Mouse (Mus musculus): ENCODE measurements at regions not wholly inside any gene's neighbourhood (a gene's known extent, or its start where the extent isn't known, plus 50 kb on each side); places are given as distances from the start of the nearest gene placed in this dataset.

- H3K4me1 ChIP-seq (ENCODE audit: control insufficient read depth, insufficient read depth, insufficient read length), result no peaks in the 10 kb centered on the region
- H3K4me3 ChIP-seq (ENCODE audit: extremely low read depth, insufficient read depth, insufficient read length), result no peak overlapping the region
- H3K36me3 ChIP-seq (ENCODE audit: control insufficient read depth, insufficient read depth, low read length), result no peaks in the 10 kb centered on the region
- TF ChIP-seq CTCF (IDR thresholded peaks at IDR 0.05; ENCODE audit: extremely low read depth, insufficient read depth, insufficient read length, insufficient replicate concordance) (no peak), POLR2A (IDR thresholded peaks at IDR 0.05; ENCODE audit: low read depth, low read length) (no peak)
- H3K27me3 ChIP-seq (ENCODE audit: control insufficient read depth, insufficient read depth, low read length), result no peaks in the 10 kb centered on the region
- no peak overlapping the region for H3K27ac ChIP-seq (ENCODE audit: insufficient read depth, low read length)
- no peak for DNase-seq (ENCODE audit: low read depth in 1 of 2, low spot score in 2 of 2)
- 92% methylated on average over 1 of the region's 1 CpGs for WGBS
These were observed 381.6 kb upstream of the Atp11b start for GRCm38 (mm10) chr3:35372276-35372675.

DNA sequence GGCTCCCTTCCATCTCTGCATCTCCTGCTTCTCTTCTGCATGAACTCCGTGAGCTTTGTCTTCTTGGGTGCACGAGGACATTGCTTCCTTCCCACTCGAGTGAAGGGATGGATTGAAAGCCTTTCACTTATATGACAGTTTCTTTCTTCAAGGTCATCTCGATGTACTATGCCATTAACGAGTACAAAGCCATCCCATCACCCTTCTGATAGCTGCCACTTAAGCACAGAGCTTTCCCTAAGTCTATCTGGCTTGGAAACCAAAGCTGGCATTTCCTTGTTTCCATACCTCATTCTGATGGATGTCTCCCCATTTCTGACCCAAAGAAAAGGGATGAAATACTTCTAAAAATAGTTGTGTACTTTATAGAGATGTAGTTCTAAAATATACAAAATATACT, 366.5 kb upstream of the Atp11b start:
- DNase-seq (ENCODE audit: low read depth in 1 of 2, low spot score in 2 of 2), result no peak
- Histone ChIP-seq H3K27me3 (ENCODE audit: control insufficient read depth, insufficient read depth, low read length) (no peaks in the 10 kb centered on the region), H3K4me3 (ENCODE audit: extremely low read depth, insufficient read depth, insufficient read length) (no peak overlapping the region), H3K36me3 (ENCODE audit: control insufficient read depth, insufficient read depth, low read length) (no peaks in the 10 kb centered on the region), H3K4me1 (ENCODE audit: control insufficient read depth, insufficient read depth, insufficient read length) (no peaks in the 10 kb centered on the region), H3K27ac (ENCODE audit: insufficient read depth, low read length) (no peak overlapping the region)
- TF ChIP-seq CTCF (IDR thresholded peaks at IDR 0.05; ENCODE audit: extremely low read depth, insufficient read depth, insufficient read length, insufficient replicate concordance) (no peak), POLR2A (IDR thresholded peaks at IDR 0.05; ENCODE audit: low read depth, low read length) (no peak)
- WGBS, result 76% methylated on average over 5 of the region's 5 CpGs

DNA sequence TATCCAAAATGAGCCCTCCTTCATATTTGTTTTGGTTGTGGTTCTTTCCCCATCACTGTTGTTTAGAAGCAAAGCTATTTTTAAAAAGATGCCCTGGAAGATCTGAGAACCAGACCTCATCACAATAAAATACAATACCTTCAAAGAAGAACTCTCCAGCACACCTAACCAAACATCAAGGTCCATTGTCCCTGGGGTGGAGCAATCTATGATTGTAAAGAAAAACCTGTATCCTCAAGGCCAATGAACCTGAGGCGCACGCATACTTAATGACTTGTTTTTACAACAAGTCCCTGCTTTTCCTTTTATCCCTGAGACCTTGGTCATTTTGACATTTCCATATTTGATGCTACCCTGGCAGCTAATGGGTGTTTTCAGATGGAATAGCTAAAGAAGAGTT, 361.2 kb upstream of the Atp11b start:
- Histone ChIP-seq H3K4me3 (ENCODE audit: extremely low read depth, insufficient read depth, insufficient read length) (no peak overlapping the region), H3K4me1 (ENCODE audit: control insufficient read depth, insufficient read depth, insufficient read length) (no peaks in the 10 kb centered on the region), H3K27ac (ENCODE audit: insufficient read depth, low read length) (no peak overlapping the region), H3K36me3 (ENCODE audit: control insufficient read depth, insufficient read depth, low read length) (no peaks in the 10 kb centered on the region), H3K27me3 (ENCODE audit: control insufficient read depth, insufficient read depth, low read length) (no peaks in the 10 kb centered on the region)
- no peak for DNase-seq (ENCODE audit: low read depth in 1 of 2, low spot score in 2 of 2)
- WGBS, result 96% methylated on average over 2 of the region's 2 CpGs
- TF ChIP-seq POLR2A (IDR thresholded peaks at IDR 0.05; ENCODE audit: low read depth, low read length), result no peak
- TF ChIP-seq CTCF (IDR thresholded peaks at IDR 0.05; ENCODE audit: extremely low read depth, insufficient read depth, insufficient read length, insufficient replicate concordance), result no peak

GRCm38 (mm10) chr3:35400213-35400612, 353.7 kb upstream of the Atp11b start:
- 62% methylated on average over 6 of the region's 6 CpGs for WGBS
- no peak for TF ChIP-seq POLR2A (IDR thresholded peaks at IDR 0.05; ENCODE audit: low read depth, low read length)
- no peak for TF ChIP-seq CTCF (IDR thresholded peaks at IDR 0.05; ENCODE audit: extremely low read depth, insufficient read depth, insufficient read length, insufficient replicate concordance)
- Histone ChIP-seq H3K4me1 (ENCODE audit: control insufficient read depth, insufficient read depth, insufficient read length) (no peaks in the 10 kb centered on the region), H3K36me3 (ENCODE audit: control insufficient read depth, insufficient read depth, low read length) (no peaks in the 10 kb centered on the region), H3K27ac (ENCODE audit: insufficient read depth, low read length) (no peak overlapping the region), H3K27me3 (ENCODE audit: control insufficient read depth, insufficient read depth, low read length) (no peaks in the 10 kb centered on the region), H3K4me3 (ENCODE audit: extremely low read depth, insufficient read depth, insufficient read length) (no peak overlapping the region)
- no peak for DNase-seq (ENCODE audit: low read depth in 1 of 2, low spot score in 2 of 2)

DNA sequence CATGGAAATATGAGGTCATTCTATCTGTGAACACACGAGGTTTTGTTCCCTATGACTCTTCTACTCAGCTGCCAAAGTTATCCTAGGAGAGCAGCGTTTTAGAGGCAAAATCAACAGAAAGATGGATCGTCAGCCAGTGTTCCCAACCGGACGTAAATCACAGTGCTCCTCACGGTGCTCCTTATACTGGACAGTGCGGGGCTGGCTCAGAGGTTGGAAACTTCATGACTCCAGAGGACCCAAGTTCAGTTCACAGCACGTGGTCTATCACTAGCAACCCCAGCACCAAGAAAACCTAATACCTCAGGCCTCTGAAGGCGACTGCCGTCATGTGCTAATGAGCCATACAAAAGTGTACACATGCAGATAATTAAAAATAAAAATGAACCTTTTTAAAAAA, 351.2 kb upstream of the Atp11b start:
- no peaks in the 10 kb centered on the region for H3K36me3 ChIP-seq (ENCODE audit: control insufficient read depth, insufficient read depth, low read length)
- 86% methylated on average over 10 of the region's 10 CpGs for WGBS
- DNase-seq (ENCODE audit: low read depth in 1 of 2, low spot score in 2 of 2), result no peak

GRCm38 (mm10) chr3:35403952-35404351, 350.0 kb upstream of the Atp11b start:
- no peaks in the 10 kb centered on the region for H3K36me3 ChIP-seq (ENCODE audit: control insufficient read depth, insufficient read depth, low read length)
- H3K4me1 ChIP-seq (ENCODE audit: control insufficient read depth, insufficient read depth, insufficient read length), result no peaks in the 10 kb centered on the region
- H3K27me3 ChIP-seq (ENCODE audit: control insufficient read depth, insufficient read depth, low read length), result no peaks in the 10 kb centered on the region
- DNase-seq (ENCODE audit: low read depth in 1 of 2, low spot score in 2 of 2), result no peak
- 90% methylated on average over 5 of the region's 5 CpGs for WGBS
- H3K4me3 ChIP-seq (ENCODE audit: extremely low read depth, insufficient read depth, insufficient read length), result no peak overlapping the region
- no peak overlapping the region for H3K27ac ChIP-seq (ENCODE audit: insufficient read depth, low read length)
- TF ChIP-seq CTCF (IDR thresholded peaks at IDR 0.05; ENCODE audit: extremely low read depth, insufficient read depth, insufficient read length, insufficient replicate concordance), result no peak
- no peak for TF ChIP-seq POLR2A (IDR thresholded peaks at IDR 0.05; ENCODE audit: low read depth, low read length)

More for the DNA sequence above, 351.2 kb upstream of the Atp11b start:
- Histone ChIP-seq H3K4me1 (ENCODE audit: control insufficient read depth, insufficient read depth, insufficient read length) (no peaks in the 10 kb centered on the region), H3K27me3 (ENCODE audit: control insufficient read depth, insufficient read depth, low read length) (no peaks in the 10 kb centered on the region), H3K27ac (ENCODE audit: insufficient read depth, low read length) (no peak overlapping the region), H3K4me3 (ENCODE audit: extremely low read depth, insufficient read depth, insufficient read length) (no peak overlapping the region)
- TF ChIP-seq CTCF (IDR thresholded peaks at IDR 0.05; ENCODE audit: extremely low read depth, insufficient read depth, insufficient read length, insufficient replicate concordance) (no peak), POLR2A (IDR thresholded peaks at IDR 0.05; ENCODE audit: low read depth, low read length) (no peak)

GRCm38 (mm10) chr3:35404492-35405390, 349.2 kb upstream of the Atp11b start:
- Histone ChIP-seq H3K27me3 (ENCODE audit: control insufficient read depth, insufficient read depth, low read length) (no peaks in the 10 kb centered on the region), H3K4me1 (ENCODE audit: control insufficient read depth, insufficient read depth, insufficient read length) (no peaks in the 10 kb centered on the region), H3K27ac (ENCODE audit: insufficient read depth, low read length) (no peak overlapping the region), H3K4me3 (ENCODE audit: extremely low read depth, insufficient read depth, insufficient read length) (no peak overlapping the region), H3K36me3 (ENCODE audit: control insufficient read depth, insufficient read depth, low read length) (no peaks in the 10 kb centered on the region)
- DNase-seq (ENCODE audit: low read depth in 1 of 2, low spot score in 2 of 2), result no peak
- 44% methylated on average over 10 of the region's 10 CpGs for whole genome bisulfite sequencing
- no peak for TF ChIP-seq CTCF (IDR thresholded peaks at IDR 0.05; ENCODE audit: extremely low read depth, insufficient read depth, insufficient read length, insufficient replicate concordance)
- TF ChIP-seq POLR2A (IDR thresholded peaks at IDR 0.05; ENCODE audit: low read depth, low read length), result no peak

Data from spleen, adult 2 months (tissue).